Mouse (Mus musculus) stomach, postnatal 0 days (tissue): ENCODE data around the gene Gm4567.
"Not testable (repeated sequence)": the region's sequence is repeated elsewhere in the genome, so short reads cannot be mapped to it uniquely, and the experiment has no call there.

Experiments
- CTCF ChIP-seq: IDR thresholded peaks from 2 replicates; pipeline ENCODE4 v1.5.1; 2016; ENCODE audit warnings: antibody characterized with exemption, low read depth, mild to moderate bottlenecking, moderate library complexity
- EP300 ChIP-seq: optimal IDR thresholded peaks from 2 replicates; pipeline ENCODE3; 2016; ENCODE audit warnings: antibody characterized with exemption

DNA sequence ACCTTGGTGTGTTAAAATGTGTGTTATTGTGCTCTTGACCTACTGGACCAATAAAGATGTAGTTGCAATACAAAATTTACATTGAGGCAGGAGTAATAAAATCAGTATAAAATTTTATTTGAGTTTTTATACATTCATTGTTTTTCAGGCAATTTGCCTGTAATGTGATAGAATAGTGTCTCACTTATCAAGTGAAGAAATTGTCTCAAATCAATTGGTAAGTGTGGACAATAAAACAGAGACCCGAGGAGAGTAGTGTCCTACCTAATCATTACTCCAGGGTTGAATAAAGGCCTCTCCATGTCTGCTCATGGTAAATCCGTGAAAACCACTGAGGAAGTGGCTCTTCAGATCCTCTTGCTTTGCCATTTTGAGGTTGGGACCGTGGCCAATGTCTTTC lies 41.9 kb upstream of the Gm4567 start, which contains the start of gene Vmn1r157:
- TF ChIP-seq CTCF, EP300: not testable (repeated sequence)
